Comparison of ENCODE assay signal across 12 mouse cellular contexts in the genomic region with DNA sequence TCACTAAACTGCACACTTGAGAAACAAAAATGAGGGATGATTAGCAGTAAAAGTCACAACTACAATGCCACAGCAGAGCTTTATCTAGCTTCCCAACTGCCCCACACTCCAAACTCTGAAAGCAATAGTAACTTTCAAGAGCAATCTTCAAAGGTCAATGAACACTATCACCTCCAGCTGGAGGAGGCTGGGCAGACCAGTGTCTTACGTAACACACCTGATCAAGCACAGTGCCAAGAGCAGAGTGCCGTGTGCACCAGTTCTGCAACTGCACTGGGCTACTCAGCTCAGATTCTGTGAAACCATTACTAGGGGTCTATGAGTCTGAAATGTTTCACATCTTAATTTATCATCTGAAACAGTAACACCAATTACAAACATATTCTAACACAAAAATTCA. TPM values are rescaled to one million over a fixed set of nuclear protein-coding genes. Genes with fewer than 3 reads are reported as not detected.
DNase-seq lines count a peak whose midpoint lies in the region; ATAC-seq and TF ChIP-seq lines count a peak whose summit lies in the region.
"Had no signal": no experiment of that assay in that cellular context is flagged by ENCODE, and none has a peak within 500 bp of the region (broad histone marks: within the 10 kb centered on the region; RNA-seq: fewer than 3 reads in every experiment).

No protein-coding gene starts in this region.

- 59% methylated on average over 2 of the region's 2 CpGs for WGBS in kidney, embryonic 14.5 days
- WGBS in intestine, embryonic 16.5 days: 62% methylated on average over 2 of the region's 2 CpGs
- 45% methylated on average over 2 of the region's 2 CpGs for WGBS in liver, embryonic 13.5 days (ENCODE audit: insufficient replicate concordance)
- WGBS in cerebellum, adult 2 months: 45% methylated on average over 2 of the region's 2 CpGs

- no peak for ATAC-seq in kidney, embryonic 14.5 days (ENCODE audit: low FRiP score, low TSS enrichment)
- peak; percentile 91 for ATAC-seq in intestine, embryonic 16.5 days
- ATAC-seq in liver, embryonic 13.5 days (ENCODE audit: low read depth): peak; percentile 38; the same call in 1 of the 2 replicates
- no peak for ATAC-seq in frontal cortex, adult (ENCODE audit: low TSS enrichment)
- ATAC-seq: forebrain, embryonic 13.5 days had no signal

- no peak overlapping the region for H3K4me3 ChIP-seq in kidney, embryonic 14.5 days (ENCODE audit: low read length)
- H3K4me3 ChIP-seq in intestine, embryonic 16.5 days (ENCODE audit: low read length): no peak overlapping the region
- H3K4me3 ChIP-seq in liver, embryonic 13.5 days (replicated peaks): no peak overlapping the region
- no peak overlapping the region for H3K4me3 ChIP-seq in cerebellum, adult 2 months (replicated peaks; ENCODE audit: insufficient read depth, low read depth, low read length)
- H3K4me3 ChIP-seq: forebrain, embryonic 13.5 days; limb, embryonic 10.5 days; neural tube, embryonic 15.5 days had no signal

- no peaks in the 10 kb centered on the region for H3K4me1 ChIP-seq in kidney, embryonic 14.5 days (ENCODE audit: control insufficient read depth, insufficient read depth, low read length)
- peaks cover 3% of the 10 kb centered on the region; the same call in 1 of the 2 replicates for H3K4me1 ChIP-seq in intestine, embryonic 16.5 days (ENCODE audit: control insufficient read depth, insufficient read depth, low read length)
- peaks cover 33% of the 10 kb centered on the region for H3K4me1 ChIP-seq in liver, embryonic 13.5 days (replicated peaks)
- H3K4me1 ChIP-seq in cerebellum, adult 2 months (ENCODE audit: control insufficient read depth, insufficient read depth, low read length): peaks cover 15% of the 10 kb centered on the region

- H3K27ac ChIP-seq in kidney, embryonic 14.5 days (ENCODE audit: low read depth, low read length): no peak overlapping the region
- no peak overlapping the region for H3K27ac ChIP-seq in intestine, embryonic 16.5 days (ENCODE audit: low read length)
- H3K27ac ChIP-seq in liver, embryonic 13.5 days: no peak overlapping the region
- no peak overlapping the region for H3K27ac ChIP-seq in cerebellum, adult 2 months (ENCODE audit: insufficient read depth, low read length)
- H3K27ac ChIP-seq: forebrain, embryonic 13.5 days; limb, embryonic 10.5 days; neural tube, embryonic 15.5 days had no signal

- no peak for TF ChIP-seq CTCF in cerebellum, adult 2 months (IDR thresholded peaks at IDR 0.05; ENCODE audit: borderline replicate concordance, insufficient read depth, low read depth, low read length)

- H3K4me2 ChIP-seq in kidney, embryonic 14.5 days (replicated peaks; ENCODE audit: low read depth, low read length): no peak overlapping the region
- H3K4me2 ChIP-seq in intestine, embryonic 16.5 days (ENCODE audit: low read depth, low read length): no peak overlapping the region
- no peak overlapping the region for H3K4me2 ChIP-seq in liver, embryonic 13.5 days
- H3K4me2 ChIP-seq: forebrain, embryonic 13.5 days; neural tube, embryonic 15.5 days had no signal

- TF ChIP-seq POLR2A in cerebellum, adult 2 months (IDR thresholded peaks at IDR 0.05; ENCODE audit: borderline replicate concordance, insufficient read depth, low read length): no peak

- H3K36me3 ChIP-seq in kidney, embryonic 14.5 days (ENCODE audit: control insufficient read depth, insufficient read depth, low read length): no peaks in the 10 kb centered on the region
- no peaks in the 10 kb centered on the region; the same call in 1 of the 2 replicates for H3K36me3 ChIP-seq in intestine, embryonic 16.5 days (ENCODE audit: control insufficient read depth, insufficient read depth, low read length)
- H3K36me3 ChIP-seq in liver, embryonic 13.5 days: no peaks in the 10 kb centered on the region
- H3K36me3 ChIP-seq: neural tube, embryonic 15.5 days had no signal

- H3K27me3 ChIP-seq in kidney, embryonic 14.5 days (ENCODE audit: control insufficient read depth, insufficient read depth, low read length): no peaks in the 10 kb centered on the region
- no peaks in the 10 kb centered on the region for H3K27me3 ChIP-seq in intestine, embryonic 16.5 days (replicated peaks; ENCODE audit: control insufficient read depth, insufficient read depth, low read length)
- no peaks in the 10 kb centered on the region for H3K27me3 ChIP-seq in liver, embryonic 13.5 days
- H3K27me3 ChIP-seq in cerebellum, adult 2 months (ENCODE audit: control insufficient read depth, insufficient read depth, low read length): no peaks in the 10 kb centered on the region
- H3K27me3 ChIP-seq: forebrain, embryonic 13.5 days; neural tube, embryonic 15.5 days had no signal

- peak; percentile 75 for DNase-seq in kidney, adult 11 months
- no peak for DNase-seq in liver, embryonic 13.5 days
- peak; percentile 30 to 54 for DNase-seq in lung, postnatal 4 days
- no peak for DNase-seq in cerebellum, adult 2 months
- DNase-seq: gastrocnemius, postnatal 25 days; thymus, postnatal 14 days had no signal

- H3K9me3 ChIP-seq in kidney, embryonic 14.5 days (ENCODE audit: control insufficient read depth, low read length): no peaks in the 10 kb centered on the region
- H3K9me3 ChIP-seq in intestine, embryonic 16.5 days (ENCODE audit: control insufficient read depth, low read length): no peaks in the 10 kb centered on the region
- no peaks in the 10 kb centered on the region for H3K9me3 ChIP-seq in liver, embryonic 13.5 days (replicated peaks)
- H3K9me3 ChIP-seq: forebrain, embryonic 13.5 days; limb, embryonic 10.5 days; neural tube, embryonic 15.5 days had no signal

- no peak overlapping the region for H3K9ac ChIP-seq in kidney, embryonic 14.5 days (ENCODE audit: low read depth, low read length)
- H3K9ac ChIP-seq in intestine, embryonic 16.5 days (ENCODE audit: low read depth, low read length): no peak overlapping the region
- no peak overlapping the region for H3K9ac ChIP-seq in liver, embryonic 13.5 days
- H3K9ac ChIP-seq: forebrain, embryonic 13.5 days; neural tube, embryonic 15.5 days had no signal

RNA-seq across cellular contexts. Expression of gene Camta1, which starts 38.7 kb away (rescaled TPM):
- 107 and 133 TPM in 2 replicates for polyA plus RNA-seq in kidney, embryonic 14.5 days (2014; fragmentation: Nextera tagmentation; extraction: Ambion mirVana)
- 51.4 and 69.1 TPM in 2 replicates for polyA plus RNA-seq in intestine, embryonic 16.5 days (2015; fragmentation: Nextera tagmentation; extraction: Ambion mirVana)
- 43.6 and 47.8 TPM in 2 replicates for polyA plus RNA-seq in liver, embryonic 13.5 days (2015; fragmentation: Nextera tagmentation; extraction: Ambion mirVana)
- polyA plus RNA-seq in cerebellum, adult 2 months (2012; rRNA removed): 155 and 168 TPM in 2 replicates

Comparison
In these comparisons a context has a peak if more than half of its experiments do, and no peak if none do; other contexts are left out.
1. DNase-seq: peak in kidney, adult 11 months (single experiment) and lung, postnatal 4 days (2 of 2); none in liver, embryonic 13.5 days (single experiment) and cerebellum, adult 2 months (0 of 2).
2. ATAC-seq: peak in intestine, embryonic 16.5 days (single experiment) and liver, embryonic 13.5 days (single experiment); none in kidney, embryonic 14.5 days (single experiment) and frontal cortex, adult (single experiment).